Mouse (Mus musculus) embryonic facial prominence, embryonic 15.5 days (tissue): ENCODE data around the gene Zfp180. TPM values are rescaled to one million over a fixed set of nuclear protein-coding genes. Genes with fewer than 3 reads are reported as not detected.
A peak's percentile ranks its signal among the peaks of the same experiment; 100 is the strongest.

Experiments used
- ATAC-seq: fragments of 200-750 bp; cut with Nextera tagmentation; 2 replicates; pipeline ENCODE4 v1.8.0; 2017; ENCODE audit warnings: low read depth, moderate TSS enrichment; ENCODE audit not compliant: insufficient number of reproducible peaks, low FRiP score, low TSS enrichment
- H3K27ac ChIP-seq: fragments of 300-500 bp; sonication (generic); replicated peaks from 2 replicates; pipeline ENCODE4 v1.5.1; 2015; ENCODE audit warnings: mild to moderate bottlenecking, inconsistent platforms
- H3K27me3 ChIP-seq: fragments of 300-500 bp; sonication (generic); 2 replicates; pipeline ENCODE4 v1.6.1; 2015; ENCODE audit warnings: inconsistent platforms
- H3K36me3 ChIP-seq: fragments of 300-500 bp; sonication (generic); 2 replicates; pipeline ENCODE4 v1.6.1; 2015; ENCODE audit warnings: mild to moderate bottlenecking, inconsistent platforms
- H3K4me1 ChIP-seq: fragments of 300-500 bp; sonication (generic); 2 replicates; pipeline ENCODE4 v1.6.1; 2015; ENCODE audit warnings: inconsistent platforms
- H3K4me2 ChIP-seq: fragments of 300-500 bp; sonication (generic); replicated peaks from 2 replicates; pipeline ENCODE4 v1.6.1; 2015; ENCODE audit warnings: mild to moderate bottlenecking, inconsistent platforms
- H3K4me3 ChIP-seq: fragments of 300-500 bp; sonication (generic); replicated peaks from 2 replicates; pipeline ENCODE4 v1.5.1; 2015; ENCODE audit warnings: mild to moderate bottlenecking, inconsistent platforms
- H3K9ac ChIP-seq: fragments of 300-500 bp; sonication (generic); 2 replicates; pipeline ENCODE4 v1.6.1; 2015; ENCODE audit warnings: inconsistent platforms
- H3K9me3 ChIP-seq: fragments of 300-500 bp; sonication (generic); replicated peaks from 2 replicates; pipeline ENCODE4 v1.6.1; 2016; ENCODE audit warnings: inconsistent platforms
- WGBS: fragments of 180-500 bp; shearing (Covaris S2); methylation state at CpG from one replicate; pipeline ENCODE4 v1.1.7; 2015; 5-methylcytosine and 5-hydroxymethylcytosine counted together
- polyA plus RNA-seq: library from polyadenylated mRNA; unstranded; fragments of >200 nt; fragmentation: Nextera tagmentation; extraction: Ambion mirVana; gene quantifications from 2 replicates; pipeline ENCODE4 v1.2.1, GENCODE M21; 2015

Zfp180 gene
- polyA plus RNA-seq, 1 experiment from 2014 or later, result 19.4 TPM

GRCm38 (mm10) chr7:24112156-24112856 lies 30.6 kb downstream of the Zfp180 start, which contains the start of gene Zfp112:
Gene Zfp112 (plus strand): TSS chr7:24112314.
- Histone ChIP-seq H3K4me3 (peak within 1 kb of the TSS; percentile 60), H3K4me1 (peaks cover 4% of the 10 kb centered on the region), H3K27me3 (no peaks in the 10 kb centered on the region), H3K27ac (peak within 1 kb of the TSS; percentile 86), H3K9ac (peak within 1 kb of the TSS; percentile 63), H3K4me2 (peak within 1 kb of the TSS; percentile 69), H3K36me3 (peaks cover 26% of the 10 kb centered on the region), H3K9me3 (peaks cover 17% of the 10 kb centered on the region)
- under 1% methylated on average over 23 of the region's 23 CpGs for WGBS
- peak; percentile 96 for ATAC-seq

- Histone ChIP-seq H3K9ac (peak overlapping the region; percentile 63), H3K4me3 (peak overlapping the region; percentile 60), H3K27ac (peak overlapping the region; percentile 86), H3K27me3 (no peaks in the 10 kb centered on the region), H3K4me2 (peak overlapping the region; percentile 69), H3K36me3 (peaks cover 19% of the 10 kb centered on the region), H3K4me1 (peaks cover 4% of the 10 kb centered on the region), H3K9me3 (peaks cover 10% of the 10 kb centered on the region)
- WGBS, result 13% methylated on average over 12 of the region's 12 CpGs
- ATAC-seq, result 0 out of 2 replicates have a peak, but pooled peaks have one; percentile 13
These were observed 31.3 kb downstream of the Zfp180 start for GRCm38 (mm10) chr7:24113001-24113400.

- no peak overlapping the region for H3K4me2 ChIP-seq
- no peaks in the 10 kb centered on the region for H3K27me3 ChIP-seq
- no peak overlapping the region for H3K4me3 ChIP-seq
- WGBS, result 76% methylated on average over 4 of the region's 4 CpGs
- no peak overlapping the region for H3K27ac ChIP-seq
- no peaks in the 10 kb centered on the region for H3K9me3 ChIP-seq
- peaks cover 8% of the 10 kb centered on the region; the same call in 1 of the 2 replicates for H3K36me3 ChIP-seq
- H3K4me1 ChIP-seq, result peaks cover 4% of the 10 kb centered on the region
- ATAC-seq, result no peak
- no peak overlapping the region for H3K9ac ChIP-seq
These were observed 34.9 kb downstream of the Zfp180 start for GRCm38 (mm10) chr7:24116655-24117054.

GRCm38 (mm10) chr7:24133425-24133995 lies 51.8 kb downstream of the Zfp180 start:
- Histone ChIP-seq H3K4me3 (peak overlapping the region; percentile 73), H3K4me2 (peak overlapping the region; percentile 62), H3K9ac (peak overlapping the region; percentile 71), H3K27ac (peak overlapping the region; percentile 56; the same call in 1 of the 2 replicates), H3K4me1 (peaks cover 10% of the 10 kb centered on the region), H3K27me3 (no peaks in the 10 kb centered on the region), H3K9me3 (no peaks in the 10 kb centered on the region), H3K36me3 (peaks cover 21% of the 10 kb centered on the region)
- ATAC-seq, result no peak
- 16% methylated on average over 6 of the region's 6 CpGs for WGBS

GRCm38 (mm10) chr7:24133996-24134828 lies 52.5 kb downstream of the Zfp180 start, which contains the start of gene Zfp235:
Gene Zfp235 (plus strand): TSS chr7:24134169.
- Histone ChIP-seq H3K4me2 (peak within 1 kb of the TSS; percentile 62), H3K4me1 (peaks cover 10% of the 10 kb centered on the region), H3K27ac (peak within 1 kb of the TSS; percentile 56; the same call in 1 of the 2 replicates), H3K4me3 (peak within 1 kb of the TSS; percentile 73), H3K27me3 (no peaks in the 10 kb centered on the region), H3K9me3 (no peaks in the 10 kb centered on the region), H3K9ac (peak within 1 kb of the TSS; percentile 71), H3K36me3 (peaks cover 28% of the 10 kb centered on the region)
- 4% methylated on average over 32 of the region's 32 CpGs for WGBS
- ATAC-seq, result peak; percentile 91

- WGBS, result 92% methylated on average over 6 of the region's 6 CpGs
- Histone ChIP-seq H3K4me1 (no peaks in the 10 kb centered on the region), H3K4me2 (no peak overlapping the region), H3K27ac (no peak overlapping the region), H3K27me3 (no peaks in the 10 kb centered on the region), H3K4me3 (no peak overlapping the region), H3K36me3 (peaks cover 53% of the 10 kb centered on the region), H3K9me3 (peaks cover 5% of the 10 kb centered on the region; the same call in 1 of the 2 replicates), H3K9ac (no peak overlapping the region)
- no peak for ATAC-seq
These were observed 60.8 kb downstream of the Zfp180 start for GRCm38 (mm10) chr7:24142566-24142965.

GRCm38 (mm10) chr7:24153272-24153671 lies 71.5 kb downstream of the Zfp180 start:
- 14% methylated on average over 1 of the region's 1 CpGs for WGBS
- Histone ChIP-seq H3K27me3 (no peaks in the 10 kb centered on the region), H3K4me3 (no peak overlapping the region), H3K9ac (no peak overlapping the region), H3K4me2 (no peak overlapping the region), H3K27ac (no peak overlapping the region), H3K4me1 (no peaks in the 10 kb centered on the region), H3K9me3 (no peaks in the 10 kb centered on the region), H3K36me3 (no peaks in the 10 kb centered on the region)
- no peak for ATAC-seq

Other genes starting within 250 kb of the Zfp180 start
- 0.12 TPM in 1 of 2 replicates, not detected in the other for gene Vmn1r176, start 244.6 kb upstream of the Zfp180 start, polyA plus RNA-seq
- gene Vmn1r177, start 215.5 kb upstream of the Zfp180 start, polyA plus RNA-seq, result not detected in 2 replicates
- 0.11 TPM in 1 of 2 replicates, not detected in the other for gene Vmn1r178, start 189.9 kb upstream of the Zfp180 start, polyA plus RNA-seq
- gene Vmn1r179, start 154.9 kb upstream of the Zfp180 start, polyA plus RNA-seq, result not detected in 2 replicates
- not detected in 2 replicates for gene Vmn1r180, start 131.3 kb upstream of the Zfp180 start, polyA plus RNA-seq
- gene Vmn1r181, start 107.3 kb upstream of the Zfp180 start, polyA plus RNA-seq, result not detected in 2 replicates
- not detected in 2 replicates for gene V1rd19, start 80.2 kb upstream of the Zfp180 start, polyA plus RNA-seq
- gene Vmn1r183, start 28.7 kb upstream of the Zfp180 start, polyA plus RNA-seq, result 0.01 TPM in 1 of 2 replicates, not detected in the other
- gene Zfp112, start 30.4 kb downstream of the Zfp180 start, polyA plus RNA-seq, result 9.8 and 9.9 TPM in 2 replicates
- 20.7 and 21.0 TPM in 2 replicates for gene Zfp235, start 52.2 kb downstream of the Zfp180 start, polyA plus RNA-seq
- 6.4 and 6.5 TPM in 2 replicates for gene Zfp114, start 93.1 kb downstream of the Zfp180 start, polyA plus RNA-seq
- gene Zfp111, start 129.5 kb downstream of the Zfp180 start, polyA plus RNA-seq, result 10.8 and 11.4 TPM in 2 replicates
- 4.3 and 5.3 TPM in 2 replicates for gene Zfp109, start 155.6 kb downstream of the Zfp180 start, polyA plus RNA-seq
- gene Zfp108, start 172.9 kb downstream of the Zfp180 start, polyA plus RNA-seq, result 4.9 and 5.5 TPM in 2 replicates
- 8.1 and 10.7 TPM in 2 replicates for gene Zfp93, start 188.5 kb downstream of the Zfp180 start, polyA plus RNA-seq
- 41.6 and 45.6 TPM in 2 replicates for gene Zfp61, start 219.3 kb downstream of the Zfp180 start, polyA plus RNA-seq
- gene Zfp94, start 234.7 kb downstream of the Zfp180 start, polyA plus RNA-seq, result 13.7 and 14.5 TPM in 2 replicates